Mouse (Mus musculus): ENCODE data around the gene C130060K24Rik. TPM values are rescaled to one million over a fixed set of nuclear protein-coding genes. Genes with fewer than 3 reads are reported as not detected.
A peak's percentile ranks its signal among the peaks of the same experiment; 100 is the strongest.

The C130060K24Rik gene
- polyA plus RNA-seq (2016; fragmentation: Nextera tagmentation; extraction: Ambion mirVana), result 1.0 and 1.1 TPM in 2 replicates

- under 1% methylated on average over 64 of the region's 64 CpGs for WGBS
- peak within 1 kb of the TSS; percentile 75 for H3K27ac ChIP-seq (replicated peaks)
Observed at GRCm38 (mm10) chr6:65380918-65381772, at the start of gene C130060K24Rik. C130060K24Rik (plus strand) TSS chr6:65381105.

GRCm38 (mm10) chr6:65334246-65334645, 46.7 kb upstream of the C130060K24Rik start:
- H3K36me3 ChIP-seq (replicated peaks), result no peaks in the 10 kb centered on the region
- no peak overlapping the region for H3K4me3 ChIP-seq
- no peak overlapping the region for H3K27ac ChIP-seq (replicated peaks)
- no peaks in the 10 kb centered on the region for H3K9me3 ChIP-seq
- DNase-seq (ENCODE audit: low spot score), result no peak
- WGBS, result 77% methylated on average over 1 of the region's 1 CpGs
- no peaks in the 10 kb centered on the region for H3K27me3 ChIP-seq (replicated peaks; ENCODE audit: low read depth, poor library complexity, severe bottlenecking)
- 0 out of 2 replicates have a peak, but pooled peaks cover 1% of the 10 kb centered on the region for H3K4me1 ChIP-seq

More at GRCm38 (mm10) chr6:65380918-65381772, at the start of gene C130060K24Rik:
- H3K36me3 ChIP-seq (replicated peaks), result no peaks in the 10 kb centered on the region
- H3K9me3 ChIP-seq, result no peaks in the 10 kb centered on the region
- DNase-seq (ENCODE audit: low spot score), result peak; percentile 68
- H3K4me3 ChIP-seq, result peak within 1 kb of the TSS; percentile 70
- H3K27me3 ChIP-seq (replicated peaks; ENCODE audit: low read depth, poor library complexity, severe bottlenecking), result peaks cover 29% of the 10 kb centered on the region
- peaks cover 13% of the 10 kb centered on the region; the same call in 1 of the 2 replicates for H3K4me1 ChIP-seq

GRCm38 (mm10) chr6:65339391-65339790, 41.5 kb upstream of the C130060K24Rik start:
- Histone ChIP-seq H3K36me3 (replicated peaks) (no peaks in the 10 kb centered on the region), H3K9me3 (no peaks in the 10 kb centered on the region), H3K4me1 (0 out of 2 replicates have a peak, but pooled peaks cover 3% of the 10 kb centered on the region), H3K27me3 (replicated peaks; ENCODE audit: low read depth, poor library complexity, severe bottlenecking) (no peaks in the 10 kb centered on the region), H3K27ac (replicated peaks) (no peak overlapping the region), H3K4me3 (no peak overlapping the region)
- no peak for DNase-seq (ENCODE audit: low spot score)

DNA sequence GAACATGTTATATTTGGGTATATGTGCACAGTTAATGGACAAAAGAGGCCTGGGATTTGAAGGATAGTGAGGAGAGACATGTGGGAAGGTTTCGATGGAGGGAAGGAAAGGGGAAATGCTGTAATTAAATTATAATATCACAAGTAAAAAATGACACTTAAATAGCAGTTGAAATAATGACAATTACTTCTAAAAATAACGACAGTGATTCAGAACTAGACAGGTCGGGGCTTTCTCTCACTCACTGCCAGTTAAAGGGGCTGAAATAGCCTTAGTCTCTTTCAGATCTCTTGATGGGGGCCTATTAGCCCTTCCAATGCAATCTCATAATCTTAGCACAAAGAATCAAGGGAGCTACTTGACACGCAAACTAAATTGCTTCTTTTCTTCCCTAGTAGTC, 39.5 kb upstream of the C130060K24Rik start:
- Histone ChIP-seq H3K27me3 (replicated peaks; ENCODE audit: low read depth, poor library complexity, severe bottlenecking) (no peaks in the 10 kb centered on the region), H3K27ac (replicated peaks) (no peak overlapping the region), H3K9me3 (no peaks in the 10 kb centered on the region), H3K36me3 (replicated peaks) (no peaks in the 10 kb centered on the region), H3K4me3 (no peak overlapping the region), H3K4me1 (0 out of 2 replicates have a peak, but pooled peaks cover 3% of the 10 kb centered on the region)
- DNase-seq (ENCODE audit: low spot score), result no peak
- WGBS, result 83% methylated on average over 4 of the region's 4 CpGs

DNA sequence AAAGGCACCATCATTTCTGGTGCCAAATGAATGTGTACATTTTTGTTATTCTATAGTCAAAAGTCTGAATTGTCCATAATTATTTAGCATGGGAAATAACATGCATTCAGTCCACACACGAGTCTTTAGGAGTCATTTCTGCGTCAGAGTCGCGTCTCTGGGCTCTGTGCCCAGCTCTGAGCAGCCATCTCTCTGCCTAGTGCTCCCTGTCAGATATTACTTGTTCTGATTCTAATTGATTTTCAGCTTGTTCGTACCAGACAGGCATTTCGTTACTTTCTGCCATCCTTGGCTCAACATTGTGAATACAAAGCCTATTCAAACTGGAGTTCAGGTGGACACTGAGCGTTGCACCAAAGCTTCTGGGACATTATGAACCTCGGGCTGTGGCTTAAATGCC, 33.2 kb upstream of the C130060K24Rik start:
- Histone ChIP-seq H3K27ac (replicated peaks) (no peak overlapping the region), H3K4me1 (peaks cover 8% of the 10 kb centered on the region; the same call in 1 of the 2 replicates), H3K4me3 (no peak overlapping the region), H3K9me3 (no peaks in the 10 kb centered on the region), H3K27me3 (replicated peaks; ENCODE audit: low read depth, poor library complexity, severe bottlenecking) (no peaks in the 10 kb centered on the region), H3K36me3 (replicated peaks) (no peaks in the 10 kb centered on the region)
- WGBS, result 75% methylated on average over 8 of the region's 8 CpGs
- no peak for DNase-seq (ENCODE audit: low spot score)

GRCm38 (mm10) chr6:65348255-65348654, 32.6 kb upstream of the C130060K24Rik start:
- Histone ChIP-seq H3K36me3 (replicated peaks) (no peaks in the 10 kb centered on the region), H3K27me3 (replicated peaks; ENCODE audit: low read depth, poor library complexity, severe bottlenecking) (no peaks in the 10 kb centered on the region), H3K4me1 (peaks cover 8% of the 10 kb centered on the region; the same call in 1 of the 2 replicates), H3K4me3 (no peak overlapping the region), H3K27ac (replicated peaks) (no peak overlapping the region), H3K9me3 (no peaks in the 10 kb centered on the region)
- peak; percentile 20 for DNase-seq (ENCODE audit: low spot score)
- WGBS, result 33% methylated on average over 5 of the region's 5 CpGs

- Histone ChIP-seq H3K36me3 (replicated peaks) (no peaks in the 10 kb centered on the region), H3K4me3 (no peak overlapping the region), H3K27me3 (replicated peaks; ENCODE audit: low read depth, poor library complexity, severe bottlenecking) (no peaks in the 10 kb centered on the region), H3K9me3 (no peaks in the 10 kb centered on the region), H3K27ac (replicated peaks) (no peak overlapping the region), H3K4me1 (peaks cover 8% of the 10 kb centered on the region; the same call in 1 of the 2 replicates)
- no peak for DNase-seq (ENCODE audit: low spot score)
- WGBS, result 88% methylated on average over 4 of the region's 4 CpGs
Observed at GRCm38 (mm10) chr6:65351622-65352021, 29.3 kb upstream of the C130060K24Rik start.

DNA sequence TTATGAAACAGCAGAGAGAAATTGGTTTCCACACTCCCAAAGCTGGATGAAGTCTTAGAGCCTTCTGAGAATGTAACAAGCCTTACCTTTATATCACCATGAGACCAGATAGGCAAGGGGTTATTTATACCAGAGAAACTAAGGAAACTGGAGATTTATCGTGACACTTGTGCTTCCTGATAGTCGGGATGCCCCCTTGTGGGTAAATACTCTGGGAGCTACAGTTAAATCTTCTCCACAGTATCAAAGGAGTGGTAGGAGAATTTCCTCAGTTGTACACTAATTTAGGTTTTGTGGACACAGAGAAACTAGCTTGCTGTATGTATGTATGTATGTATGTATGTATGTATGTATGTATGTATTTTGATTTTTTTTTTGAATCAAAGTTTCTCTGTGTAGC, 5.0 kb upstream of the C130060K24Rik start:
- H3K27ac ChIP-seq (replicated peaks), result no peak overlapping the region
- H3K9me3 ChIP-seq, result no peaks in the 10 kb centered on the region
- DNase-seq (ENCODE audit: low spot score), result no peak
- peaks cover 15% of the 10 kb centered on the region for H3K27me3 ChIP-seq (replicated peaks; ENCODE audit: low read depth, poor library complexity, severe bottlenecking)
- H3K4me1 ChIP-seq, result peaks cover 4% of the 10 kb centered on the region; the same call in 1 of the 2 replicates
- H3K4me3 ChIP-seq, result no peak overlapping the region
- 64% methylated on average over 2 of the region's 2 CpGs for WGBS
- H3K36me3 ChIP-seq (replicated peaks), result no peaks in the 10 kb centered on the region

GRCm38 (mm10) chr6:65421888-65422287, 41.0 kb downstream of the C130060K24Rik start:
- no peaks in the 10 kb centered on the region for H3K4me1 ChIP-seq
- H3K4me3 ChIP-seq, result no peak overlapping the region
- H3K36me3 ChIP-seq (replicated peaks), result no peaks in the 10 kb centered on the region
- WGBS, result 81% methylated on average over 1 of the region's 1 CpGs
- H3K27ac ChIP-seq (replicated peaks), result no peak overlapping the region
- H3K9me3 ChIP-seq, result no peaks in the 10 kb centered on the region
- no peak for DNase-seq (ENCODE audit: low spot score)
- no peaks in the 10 kb centered on the region for H3K27me3 ChIP-seq (replicated peaks; ENCODE audit: low read depth, poor library complexity, severe bottlenecking)

DNA sequence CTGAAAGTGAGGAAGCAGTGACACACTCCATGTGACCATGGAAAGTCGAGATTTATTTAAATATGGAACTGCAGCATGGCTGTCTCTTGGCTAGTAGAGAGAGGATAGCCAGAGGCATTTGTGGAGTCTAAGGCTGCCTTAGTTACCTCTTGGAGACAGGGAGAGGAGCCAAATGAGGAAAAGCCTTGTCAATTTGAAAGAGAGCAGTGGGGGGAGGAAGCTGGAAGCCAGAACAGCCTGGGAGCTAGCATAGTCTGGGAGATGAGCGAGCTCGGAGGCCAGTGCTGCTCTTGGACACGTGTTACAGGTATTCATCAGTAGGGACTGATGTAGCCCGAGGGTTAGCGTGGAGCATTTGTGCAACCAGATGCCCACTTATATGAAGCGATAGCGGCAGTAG, 46.2 kb downstream of the C130060K24Rik start:
- 75% methylated on average over 8 of the region's 8 CpGs for WGBS

GRCm38 (mm10) chr6:65433159-65433558, 52.3 kb downstream of the C130060K24Rik start:
- no peaks in the 10 kb centered on the region for H3K9me3 ChIP-seq
- no peak overlapping the region for H3K27ac ChIP-seq (replicated peaks)
- no peak for DNase-seq (ENCODE audit: low spot score)
- no peak overlapping the region for H3K4me3 ChIP-seq
- 87% methylated on average over 5 of the region's 5 CpGs for WGBS
- no peaks in the 10 kb centered on the region for H3K36me3 ChIP-seq (replicated peaks)
- no peaks in the 10 kb centered on the region for H3K27me3 ChIP-seq (replicated peaks; ENCODE audit: low read depth, poor library complexity, severe bottlenecking)
- H3K4me1 ChIP-seq, result no peaks in the 10 kb centered on the region

More for the DNA sequence above, 46.2 kb downstream of the C130060K24Rik start:
- H3K4me3 ChIP-seq, result no peak overlapping the region
- no peak overlapping the region for H3K27ac ChIP-seq (replicated peaks)
- H3K27me3 ChIP-seq (replicated peaks; ENCODE audit: low read depth, poor library complexity, severe bottlenecking), result no peaks in the 10 kb centered on the region
- H3K9me3 ChIP-seq, result no peaks in the 10 kb centered on the region
- H3K36me3 ChIP-seq (replicated peaks), result no peaks in the 10 kb centered on the region
- no peaks in the 10 kb centered on the region for H3K4me1 ChIP-seq
- DNase-seq (ENCODE audit: low spot score), result no peak

DNA sequence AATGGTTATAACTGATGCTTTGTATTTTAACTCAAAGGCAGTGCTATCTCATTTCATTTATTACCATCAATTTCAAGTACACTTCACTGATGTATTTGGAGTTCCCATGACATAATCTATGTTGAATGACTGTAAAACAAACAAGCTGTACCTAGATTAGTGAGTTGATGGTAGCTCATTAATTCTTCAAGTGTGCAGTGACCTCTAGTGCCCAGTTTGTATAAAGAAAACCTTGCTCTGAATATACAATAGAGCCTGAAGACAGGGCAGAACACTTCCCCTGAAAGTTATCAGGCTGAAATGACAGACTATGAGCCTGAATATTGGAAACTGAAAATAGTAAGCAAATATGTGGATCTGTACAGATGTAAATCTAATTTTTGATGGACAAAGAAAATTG, 72.6 kb downstream of the C130060K24Rik start:
- H3K27ac ChIP-seq (replicated peaks), result no peak overlapping the region
- no peaks in the 10 kb centered on the region for H3K27me3 ChIP-seq (replicated peaks; ENCODE audit: low read depth, poor library complexity, severe bottlenecking)
- no peak overlapping the region for H3K4me3 ChIP-seq
- no peak for DNase-seq (ENCODE audit: low spot score)
- no peaks in the 10 kb centered on the region for H3K9me3 ChIP-seq
- no peaks in the 10 kb centered on the region for H3K36me3 ChIP-seq (replicated peaks)
- no peaks in the 10 kb centered on the region for H3K4me1 ChIP-seq

DNA sequence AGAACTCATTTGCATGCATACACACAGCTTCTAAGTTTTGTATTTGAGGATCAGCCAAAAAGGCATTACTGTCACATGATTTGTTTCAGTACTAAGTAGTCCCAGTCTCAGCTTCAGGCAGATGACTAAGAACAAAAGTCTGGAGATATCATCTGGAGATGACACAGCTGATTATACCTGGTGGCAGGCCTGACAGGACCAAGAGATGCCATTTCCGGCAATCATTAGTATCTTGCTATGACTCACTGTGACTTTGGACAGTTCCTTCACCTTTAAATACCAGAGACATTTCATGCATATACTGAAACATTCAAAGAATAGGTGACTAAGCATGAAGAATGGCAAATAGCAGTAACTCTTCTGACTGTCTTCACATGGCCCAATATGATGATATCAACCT, 84.4 kb downstream of the C130060K24Rik start:
- WGBS, result 91% methylated on average over 1 of the region's 1 CpGs
- H3K36me3 ChIP-seq (replicated peaks), result no peaks in the 10 kb centered on the region
- no peak for DNase-seq (ENCODE audit: low spot score)
- H3K27ac ChIP-seq (replicated peaks), result no peak overlapping the region
- H3K9me3 ChIP-seq, result no peaks in the 10 kb centered on the region
- no peaks in the 10 kb centered on the region for H3K27me3 ChIP-seq (replicated peaks; ENCODE audit: low read depth, poor library complexity, severe bottlenecking)
- no peak overlapping the region for H3K4me3 ChIP-seq
- H3K4me1 ChIP-seq, result no peaks in the 10 kb centered on the region
